Mouse (Mus musculus) cerebellum, postnatal 4 days (tissue): ENCODE data around the gene Cacna1g.

Experiments used
- DNase-seq, 2 experiments: peaks; one replicate each; pipeline ENCODE4 v3.0.0; 2022; ENCODE audit warnings: low spot score in 2 of 2, mixed read lengths in 1 of 2

Cacna1g gene

GRCm38 (mm10) chr11:94481963-94482362, 8.0 kb upstream of the Cacna1g start:
- DNase-seq, result no peak

- DNase-seq, result no peak
Observed at GRCm38 (mm10) chr11:94480382-94480781, 6.4 kb upstream of the Cacna1g start.

GRCm38 (mm10) chr11:94477651-94478050, 3.7 kb upstream of the Cacna1g start:
- peak in 1 of 2 experiments; percentile 36 for DNase-seq

GRCm38 (mm10) chr11:94475722-94476121, 1.7 kb upstream of the Cacna1g start:
- DNase-seq, result no peak

- DNase-seq, result no peak
Observed at GRCm38 (mm10) chr11:94474544-94474910, 529 bp upstream of the Cacna1g start.

- DNase-seq, result peak in 1 of 2 experiments; percentile 35
Observed at GRCm38 (mm10) chr11:94472916-94473706, 887 bp downstream of the Cacna1g start.

- no peak for DNase-seq
Observed at GRCm38 (mm10) chr11:94472585-94472915, 1.4 kb downstream of the Cacna1g start.

GRCm38 (mm10) chr11:94471740-94472584, 2.0 kb downstream of the Cacna1g start:
- DNase-seq, result no peak

- DNase-seq, result no peak
Observed at GRCm38 (mm10) chr11:94470391-94470790, 3.6 kb downstream of the Cacna1g start.

GRCm38 (mm10) chr11:94469136-94470064, 4.6 kb downstream of the Cacna1g start:
- no peak for DNase-seq

GRCm38 (mm10) chr11:94468582-94469064, 5.4 kb downstream of the Cacna1g start:
- DNase-seq, result peak in 1 of 2 experiments; percentile 76

GRCm38 (mm10) chr11:94466333-94466855, 7.6 kb downstream of the Cacna1g start:
- DNase-seq, result no peak

- DNase-seq, result no peak
Observed at GRCm38 (mm10) chr11:94464170-94464569, 9.8 kb downstream of the Cacna1g start.

GRCm38 (mm10) chr11:94461856-94462255, 12.1 kb downstream of the Cacna1g start:
- no peak for DNase-seq

- no peak for DNase-seq
Observed at GRCm38 (mm10) chr11:94457001-94457400, 17.0 kb downstream of the Cacna1g start.

GRCm38 (mm10) chr11:94456347-94456746, 17.7 kb downstream of the Cacna1g start:
- no peak for DNase-seq

GRCm38 (mm10) chr11:94455161-94455820, 18.7 kb downstream of the Cacna1g start:
- DNase-seq, result no peak

- no peak for DNase-seq
Observed at GRCm38 (mm10) chr11:94454756-94455155, 19.2 kb downstream of the Cacna1g start.

GRCm38 (mm10) chr11:94451091-94451773, 22.8 kb downstream of the Cacna1g start:
- no peak for DNase-seq

GRCm38 (mm10) chr11:94449886-94450285, 24.1 kb downstream of the Cacna1g start:
- no peak for DNase-seq
